Mouse (Mus musculus) G1E (cell line): Measurements from ENCODE around the gene Smarca4. TPM values are rescaled to one million over a fixed set of nuclear protein-coding genes. Genes with fewer than 3 reads are reported as not detected.
A peak's percentile ranks its signal among the peaks of the same experiment; 100 is the strongest.

ENCODE experiments used
- ATAC-seq: 2 replicates; pipeline ENCODE4 v1.8.0; 2016; ENCODE audit warnings: mild to moderate bottlenecking; ENCODE audit not compliant: insufficient number of reproducible peaks, poor library complexity, low FRiP score, severe bottlenecking; ENCODE audit errors: extremely low read depth
- DNase-seq: peaks from one replicate; pipeline ENCODE4 v3.0.0; 2012; ENCODE audit warnings: low spot score
- H3K27me3 ChIP-seq: 2 replicates; pipeline ENCODE4 v1.6.1; 2012; ENCODE audit warnings: mild to moderate bottlenecking, low read length, inconsistent platforms; ENCODE audit not compliant: insufficient read depth
- H3K36me3 ChIP-seq: replicated peaks from 2 replicates; pipeline ENCODE3; 2012; ENCODE audit warnings: mild to moderate bottlenecking, inconsistent platforms
- H3K4me1 ChIP-seq: 2 replicates; pipeline ENCODE4 v1.6.1; 2012; ENCODE audit warnings: low read depth, low read length, inconsistent platforms, mixed read lengths; ENCODE audit not compliant: insufficient read depth
- H3K4me3 ChIP-seq: 2 replicates; pipeline ENCODE4 v1.5.1; 2012; ENCODE audit warnings: low read depth, mild to moderate bottlenecking, inconsistent platforms, low read length, moderate library complexity, mixed read lengths
- H3K9me3 ChIP-seq: replicated peaks from 2 replicates; pipeline ENCODE4 v1.6.1; 2012; ENCODE audit warnings: inconsistent platforms
- CTCF ChIP-seq: IDR thresholded peaks from 2 replicates; pipeline ENCODE4 v1.5.1; 2012; ENCODE audit warnings: low read depth, low read length, inconsistent platforms, mixed read lengths
- GATA1 ChIP-seq: IDR thresholded peaks from 2 replicates; pipeline ENCODE4 v1.6.1; 2012; ENCODE audit warnings: borderline replicate concordance, low read length, inconsistent platforms, mixed read lengths
- GATA2 ChIP-seq: IDR thresholded peaks from 2 replicates; pipeline ENCODE4 v1.6.1; 2012; ENCODE audit warnings: low read depth, low read length, inconsistent platforms, borderline replicate concordance
- POLR2AphosphoS5 ChIP-seq: IDR thresholded peaks from 2 replicates; pipeline ENCODE4 v1.6.1; 2012; ENCODE audit warnings: low read depth, low read length, inconsistent platforms; ENCODE audit not compliant: insufficient replicate concordance
- TAL1 ChIP-seq: conservative IDR thresholded peaks from 2 replicates; pipeline ENCODE4 v1.6.1; 2012; ENCODE audit warnings: low read depth, low read length, inconsistent platforms, mixed read lengths
- polyA plus RNA-seq: library from polyadenylated mRNA; stranded (reverse); fragments of >175 nt; gene quantifications from 2 replicates; pipeline ENCODE4 v1.2.3, GENCODE M21; 2012
- total RNA-seq, 2 experiments: library from RNA; stranded (forward) in 1 of 2; stranded (reverse) in 1 of 2; fragments of 200-1000 nt in 1 of 2; fragments of >200 nt in 1 of 2; fragmentation: Nextera tagmentation in 1 of 2; gene quantifications; 2 replicates each; pipeline ENCODE4 v1.2.3; 2014 to 2017

Gene Smarca4
- total and polyA plus RNA-seq, 3 experiments = 46.1 to 220 (median 85.6) TPM

- Histone ChIP-seq H3K4me1 (peaks cover 32% of the 10 kb centered on the region), H3K9me3 (no peaks in the 10 kb centered on the region), H3K36me3 (peaks cover 59% of the 10 kb centered on the region), H3K27me3 (no peaks in the 10 kb centered on the region), H3K4me3 (no peak overlapping the region)
- TF ChIP-seq POLR2AphosphoS5 (no peak), GATA1 (no peak)
- DNase-seq (no peak), ATAC-seq (no peak)
Observed at GRCm38 (mm10) chr9:21625342-21626339, 9.7 kb downstream of the Smarca4 start.

- Histone ChIP-seq H3K27me3 (no peaks in the 10 kb centered on the region), H3K4me3 (no peak overlapping the region), H3K9me3 (no peaks in the 10 kb centered on the region), H3K36me3 (peaks cover 57% of the 10 kb centered on the region), H3K4me1 (peaks cover 25% of the 10 kb centered on the region)
- DNase-seq (no peak), ATAC-seq (no peak)
- TF ChIP-seq TAL1 (no peak), POLR2AphosphoS5 (no peak), CTCF (no peak), GATA1 (no peak), GATA2 (no peak)
Observed at GRCm38 (mm10) chr9:21626571-21626970, 10.6 kb downstream of the Smarca4 start.

GRCm38 (mm10) chr9:21627145-21627795 is 11.3 kb downstream of the Smarca4 start:
- peaks cover 23% of the 10 kb centered on the region for H3K4me1 ChIP-seq
- TF ChIP-seq GATA2 (no peak), TAL1 (no peak), CTCF (no peak), POLR2AphosphoS5 (no peak), GATA1 (no peak)
- no peak for ATAC-seq
- no peak for DNase-seq
- H3K36me3 ChIP-seq = peaks cover 59% of the 10 kb centered on the region
- H3K4me3 ChIP-seq = no peak overlapping the region
- no peaks in the 10 kb centered on the region for H3K9me3 ChIP-seq
- no peaks in the 10 kb centered on the region for H3K27me3 ChIP-seq

GRCm38 (mm10) chr9:21630673-21631072 is 14.7 kb downstream of the Smarca4 start:
- Histone ChIP-seq H3K4me1 (peaks cover 8% of the 10 kb centered on the region; the same call in 1 of the 2 replicates), H3K36me3 (peaks cover 66% of the 10 kb centered on the region), H3K27me3 (no peaks in the 10 kb centered on the region), H3K9me3 (no peaks in the 10 kb centered on the region), H3K4me3 (no peak overlapping the region)
- TF ChIP-seq CTCF (0 out of 2 replicates have a peak, but pooled peaks have one; percentile 31), GATA1 (no peak)
- peak; percentile 16 for DNase-seq
- ATAC-seq = no peak

- H3K4me3 ChIP-seq = no peak overlapping the region
- H3K9me3 ChIP-seq = no peaks in the 10 kb centered on the region
- peaks cover 2% of the 10 kb centered on the region; the same call in 1 of the 2 replicates for H3K4me1 ChIP-seq
- DNase-seq (no peak), ATAC-seq (no peak)
- no peaks in the 10 kb centered on the region; the same call in 1 of the 2 replicates for H3K27me3 ChIP-seq
- TF ChIP-seq GATA2 (no peak), GATA1 (no peak), TAL1 (no peak), POLR2AphosphoS5 (no peak), CTCF (no peak)
- H3K36me3 ChIP-seq = peaks cover 78% of the 10 kb centered on the region
Observed at GRCm38 (mm10) chr9:21633106-21633505, 17.1 kb downstream of the Smarca4 start.

GRCm38 (mm10) chr9:21635639-21636038 is 19.7 kb downstream of the Smarca4 start:
- no peaks in the 10 kb centered on the region for H3K9me3 ChIP-seq
- TF ChIP-seq CTCF (no peak), POLR2AphosphoS5 (no peak), GATA2 (no peak), GATA1 (no peak), TAL1 (no peak)
- peaks cover 2% of the 10 kb centered on the region; the same call in 1 of the 2 replicates for H3K4me1 ChIP-seq
- ATAC-seq (no peak), DNase-seq (no peak)
- H3K4me3 ChIP-seq = no peak overlapping the region
- no peaks in the 10 kb centered on the region; the same call in 1 of the 2 replicates for H3K27me3 ChIP-seq
- peaks cover 95% of the 10 kb centered on the region for H3K36me3 ChIP-seq
